Mouse (Mus musculus) adrenal gland, postnatal 36 days (tissue): Measurements from ENCODE around the gene Fshr. TPM values are rescaled to one million over a fixed set of nuclear protein-coding genes. Genes with fewer than 3 reads are reported as not detected.
"Not testable (repeated sequence)": the region's sequence is repeated elsewhere in the genome, so short reads cannot be mapped to it uniquely, and the experiment has no call there.

Experiments used
- DNase-seq, 2 experiments: peaks; one replicate each; pipeline ENCODE4 v3.0.0; 2021; ENCODE audit warnings: mixed read lengths in 1 of 2
- long read RNA-seq, 2 experiments: library from polyadenylated mRNA; stranded (forward); transcript quantifications; one replicate each; pipeline ENCODE4 v2.0.0; 2021; ENCODE audit warnings: borderline sequencing depth in 2 of 2
- total RNA-seq, 2 experiments: library from RNA; stranded (reverse); gene quantifications; 2 replicates each; pipeline ENCODE4 v1.2.3; 2021

Fshr gene
- not detected for total RNA-seq
- long read RNA-seq, experiment 1, result 0 reads
- long read RNA-seq, experiment 2, result 0 reads

- DNase-seq, result no peak
Measured at GRCm38 (mm10) chr17:89200575-89200974, at the start of gene Fshr. Fshr (minus strand) TSS chr17:89200675.

GRCm38 (mm10) chr17:89202181-89202580, 1.7 kb upstream of the Fshr start:
- no peak for DNase-seq

- no peak for DNase-seq
Measured at GRCm38 (mm10) chr17:89173545-89173944, 26.9 kb downstream of the Fshr start.

- no peak for DNase-seq
Measured at GRCm38 (mm10) chr17:89164773-89165172, 35.7 kb downstream of the Fshr start.

GRCm38 (mm10) chr17:89162475-89162874, 38.0 kb downstream of the Fshr start:
- DNase-seq, result no peak

GRCm38 (mm10) chr17:89159343-89159742, 41.1 kb downstream of the Fshr start:
- not testable (repeated sequence) for DNase-seq

- DNase-seq, result no peak
Measured at GRCm38 (mm10) chr17:89144806-89145205, 55.7 kb downstream of the Fshr start.

- DNase-seq, result no peak
Measured at GRCm38 (mm10) chr17:89120023-89120422, 80.5 kb downstream of the Fshr start.

GRCm38 (mm10) chr17:89119250-89119649, 81.2 kb downstream of the Fshr start:
- DNase-seq, result no peak

GRCm38 (mm10) chr17:89113944-89114343, 86.5 kb downstream of the Fshr start:
- DNase-seq, result no peak

GRCm38 (mm10) chr17:89100719-89101350, 99.6 kb downstream of the Fshr start:
- no peak for DNase-seq

GRCm38 (mm10) chr17:89099733-89100132, 100.7 kb downstream of the Fshr start:
- not testable (repeated sequence) for DNase-seq

- no peak for DNase-seq
Measured at GRCm38 (mm10) chr17:89089692-89090475, 110.6 kb downstream of the Fshr start.

GRCm38 (mm10) chr17:89082897-89083296, 117.6 kb downstream of the Fshr start:
- no peak for DNase-seq

GRCm38 (mm10) chr17:89079706-89080105, 120.8 kb downstream of the Fshr start:
- DNase-seq, result no peak

GRCm38 (mm10) chr17:89064327-89065095, 136.0 kb downstream of the Fshr start:
- DNase-seq, result no peak

- DNase-seq, result no peak
Measured at GRCm38 (mm10) chr17:89062348-89062949, 138.0 kb downstream of the Fshr start.

GRCm38 (mm10) chr17:89051031-89051563, 149.4 kb downstream of the Fshr start:
- DNase-seq, result no peak

- no peak for DNase-seq
Measured at GRCm38 (mm10) chr17:89049071-89049470, 151.4 kb downstream of the Fshr start.

GRCm38 (mm10) chr17:89046016-89046415, 154.5 kb downstream of the Fshr start:
- DNase-seq, result no peak

- no peak for DNase-seq
Measured at GRCm38 (mm10) chr17:89036723-89037122, 163.8 kb downstream of the Fshr start.

- DNase-seq, result no peak
Measured at GRCm38 (mm10) chr17:89036049-89036448, 164.4 kb downstream of the Fshr start.
